Mouse (Mus musculus): ENCODE measurements around the gene Atpaf1.

Atpaf1 gene

DNA sequence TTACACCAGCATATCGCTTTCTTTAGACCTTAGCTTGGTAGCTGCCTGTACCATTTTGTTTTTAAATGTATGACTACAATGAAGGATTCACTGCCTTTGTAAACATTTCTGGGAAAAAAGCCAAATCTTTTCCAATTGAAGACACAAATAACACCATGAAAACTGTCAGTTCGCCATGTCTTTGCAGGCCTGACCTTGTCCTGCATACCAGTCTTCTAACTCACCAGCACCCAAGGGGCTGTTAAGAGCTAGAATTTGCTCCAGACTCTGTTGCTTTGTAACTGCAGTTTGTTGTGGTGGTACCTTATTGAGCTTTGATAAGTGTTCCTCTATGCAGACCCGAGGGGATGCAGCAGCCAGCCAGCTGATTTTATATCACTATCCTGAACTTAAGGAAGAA lies 15.4 kb downstream of the Atpaf1 start:
- DNase-seq (ENCODE audit: low read depth, low spot score), result no peak

DNA sequence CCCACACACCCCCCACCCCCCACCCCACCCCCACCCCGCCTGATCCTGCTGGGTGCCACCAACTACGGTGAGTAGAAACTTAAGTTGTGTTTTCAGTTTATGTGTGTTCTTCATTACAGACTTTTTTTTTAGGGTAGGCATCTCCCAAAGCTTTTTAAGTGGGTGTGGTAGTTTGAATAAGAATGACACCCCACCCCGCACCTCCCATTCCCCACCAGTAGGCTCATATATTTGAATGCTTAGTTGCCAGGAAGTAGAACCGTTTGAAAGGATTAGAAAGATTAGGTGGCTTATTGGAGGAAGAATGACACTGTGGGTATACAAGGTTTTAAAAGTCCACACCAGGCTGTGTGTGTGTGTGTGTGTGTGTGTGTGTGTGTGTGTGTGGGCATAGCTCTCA lies 27.7 kb downstream of the Atpaf1 start:
- DNase-seq (ENCODE audit: low read depth, low spot score), result no peak

DNA sequence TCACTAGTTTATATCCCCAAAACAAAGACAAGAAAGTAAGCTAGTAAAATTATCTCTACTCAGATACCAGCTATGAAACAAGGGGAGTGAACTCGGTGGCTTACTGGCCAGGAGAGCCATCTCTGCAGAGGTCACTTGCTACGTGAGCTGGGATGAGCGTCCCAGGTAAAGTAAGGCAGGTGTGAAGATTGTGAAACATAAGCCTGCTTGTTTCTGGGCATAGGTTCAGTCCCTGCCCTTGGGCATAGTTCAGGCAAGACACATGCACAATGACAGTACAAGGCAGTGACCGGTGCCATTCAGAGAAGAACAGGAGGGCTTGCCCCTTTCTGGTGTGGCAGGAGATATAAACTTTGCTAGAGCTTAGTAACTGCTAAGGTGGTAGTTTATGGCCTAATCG lies 31.0 kb downstream of the Atpaf1 start:
- DNase-seq (ENCODE audit: low read depth, low spot score), result no peak

DNA sequence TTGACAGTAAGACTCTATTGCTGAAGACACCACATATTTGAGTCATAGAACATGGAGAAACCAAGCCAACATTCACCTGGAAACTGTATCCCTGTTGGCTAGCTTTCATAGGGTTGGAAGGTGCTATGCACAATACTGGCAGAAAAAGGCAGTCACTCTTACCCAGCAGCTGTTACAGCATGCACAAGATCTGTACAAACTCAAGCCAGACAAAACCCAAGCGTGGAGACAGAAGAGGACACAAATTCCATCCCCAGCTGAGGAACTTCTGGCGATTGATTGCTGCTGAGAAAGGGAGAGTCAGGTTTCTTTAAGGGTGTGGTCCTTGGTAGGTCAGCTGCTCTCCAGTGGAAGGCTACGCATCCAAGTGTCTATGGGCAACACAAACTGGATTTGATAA lies 35.6 kb downstream of the Atpaf1 start:
- DNase-seq (ENCODE audit: low read depth, low spot score), result no peak

DNA sequence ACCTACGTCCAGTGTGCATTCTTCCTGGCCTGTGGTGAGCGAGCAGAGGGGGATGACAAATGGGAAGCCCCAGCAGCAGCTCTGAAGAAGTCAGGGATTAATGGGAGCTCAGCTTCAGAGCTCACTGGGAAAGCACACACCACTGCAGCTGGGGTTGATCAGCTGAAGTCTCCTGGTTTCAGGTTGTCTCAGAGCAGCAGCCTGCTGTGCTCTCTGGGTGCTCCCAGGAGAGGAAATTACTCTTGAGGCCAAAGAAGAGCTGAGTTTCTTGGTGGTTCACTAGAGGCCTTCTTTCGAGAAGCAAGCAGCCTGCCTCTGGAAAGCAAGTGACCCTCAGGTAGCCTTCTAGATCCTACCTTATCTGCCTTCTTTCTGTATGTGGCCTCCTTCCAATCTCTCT lies 36.3 kb downstream of the Atpaf1 start:
- DNase-seq (ENCODE audit: low read depth, low spot score), result no peak

DNA sequence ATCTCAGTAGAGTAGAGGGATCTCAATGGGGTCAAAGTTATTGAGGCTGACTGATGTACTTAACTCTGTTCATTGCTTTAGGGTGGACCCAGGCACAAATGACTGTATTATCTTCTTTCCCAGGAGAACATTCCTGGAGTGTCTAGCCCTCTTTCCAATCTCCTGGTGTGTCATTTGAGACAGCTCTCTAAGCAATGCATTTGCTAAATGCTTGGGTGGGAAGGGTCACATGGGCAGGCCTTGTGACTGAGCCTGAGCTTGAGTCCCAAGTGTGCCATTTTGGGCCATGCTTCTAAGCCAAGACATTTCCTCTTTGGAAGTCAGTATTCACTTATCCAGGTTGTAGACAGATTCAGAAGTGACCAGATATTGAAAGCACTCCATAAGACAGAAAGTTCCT lies 36.8 kb downstream of the Atpaf1 start:
- DNase-seq (ENCODE audit: low read depth, low spot score), result no peak

DNA sequence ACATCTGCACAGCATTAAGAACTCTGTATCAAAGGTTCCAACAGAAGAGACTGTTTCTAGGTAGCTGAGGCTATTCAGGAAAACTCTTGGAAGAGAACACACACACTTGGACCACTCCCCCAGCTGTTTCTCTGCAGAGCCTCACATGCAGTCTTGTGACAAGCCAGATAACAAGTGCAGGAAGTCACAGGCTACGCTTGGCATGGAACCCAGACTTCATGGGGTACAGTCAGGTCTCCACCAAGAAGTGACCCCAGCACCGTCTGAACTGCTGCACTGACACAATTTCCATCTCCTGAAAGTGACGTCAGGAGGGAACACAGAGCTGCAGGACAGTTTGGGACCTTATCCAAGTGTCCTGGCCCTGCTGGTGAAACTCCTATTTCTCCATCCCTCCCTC lies 37.3 kb downstream of the Atpaf1 start:
- no peak for DNase-seq (ENCODE audit: low read depth, low spot score)

DNA sequence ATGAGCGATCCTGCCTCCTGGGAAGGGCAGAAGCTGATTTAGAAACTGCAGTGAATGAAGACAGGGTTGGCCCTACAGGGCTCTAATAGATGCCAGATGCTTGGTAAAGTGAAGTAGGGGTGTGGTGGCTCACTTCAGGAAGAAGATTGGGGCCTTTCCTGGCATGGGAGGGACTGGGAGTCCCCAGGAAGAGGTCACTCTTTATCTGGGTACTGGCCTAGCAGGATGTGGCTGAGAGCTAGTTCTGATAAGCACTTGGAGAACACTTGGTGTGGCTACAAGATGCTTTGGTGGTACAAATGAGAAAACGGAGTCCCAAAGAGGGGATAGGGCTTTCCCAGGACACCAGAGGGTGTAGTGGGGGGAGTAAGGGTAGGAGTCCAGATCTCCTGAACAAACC lies 39.6 kb downstream of the Atpaf1 start:
- no peak for DNase-seq (ENCODE audit: low read depth, low spot score)

DNA sequence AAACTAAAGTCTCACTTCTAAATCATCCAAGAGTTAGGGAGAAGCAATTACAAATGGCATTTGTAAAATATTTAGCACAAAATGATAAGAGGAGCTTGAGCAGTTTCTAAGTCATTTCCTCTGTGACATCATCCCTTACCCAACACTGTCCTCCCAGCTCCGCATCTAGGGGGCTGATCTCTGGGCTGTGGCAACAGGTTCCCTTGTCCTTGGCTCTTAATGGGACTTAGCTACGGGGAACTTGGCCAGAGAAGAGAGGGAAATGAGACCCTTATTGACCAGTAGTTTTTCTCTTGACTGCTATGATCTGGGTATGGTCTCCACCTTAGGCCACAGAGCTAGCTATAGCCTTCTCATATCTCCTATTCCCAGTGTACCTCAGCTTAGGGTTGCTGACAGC lies 40.7 kb downstream of the Atpaf1 start:
- no peak for DNase-seq (ENCODE audit: low read depth, low spot score)

DNA sequence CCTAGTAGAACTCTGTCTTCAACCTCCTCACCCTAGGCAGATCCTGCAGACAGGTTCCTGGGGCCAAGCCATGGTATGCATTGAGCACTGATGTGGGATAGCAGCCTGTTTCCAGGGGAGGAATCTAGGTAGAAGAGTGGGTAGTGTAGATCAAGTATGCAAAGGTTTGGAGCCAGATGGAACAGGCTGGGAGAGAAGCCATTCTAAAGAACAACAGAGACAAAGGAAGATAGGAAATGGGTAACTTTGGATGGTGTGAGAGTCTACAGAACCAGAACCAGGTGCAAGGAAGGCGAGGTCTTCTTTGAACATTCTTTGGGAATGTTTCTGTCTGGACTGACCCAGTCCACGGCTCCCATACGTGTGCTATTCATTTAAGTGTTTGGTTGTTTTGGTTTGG lies 42.5 kb downstream of the Atpaf1 start:
- DNase-seq (ENCODE audit: low read depth, low spot score), result no peak

DNA sequence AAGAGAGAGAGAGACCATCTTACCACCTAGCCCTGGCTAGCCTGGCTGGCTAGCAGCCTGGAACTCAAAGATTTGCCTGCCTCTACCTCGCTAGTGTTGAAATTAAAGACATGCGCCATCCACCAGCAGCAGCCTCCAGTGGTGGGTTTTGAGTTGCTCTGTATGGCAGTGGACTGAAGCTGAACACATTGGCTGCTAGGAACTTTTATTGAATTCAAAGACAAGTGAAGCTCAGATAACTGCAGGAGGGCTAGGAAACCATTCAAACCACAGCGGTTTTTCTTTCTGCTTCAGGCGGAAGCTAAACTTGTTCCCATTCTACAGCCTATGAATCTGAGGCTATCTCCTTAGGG lies 42.9 kb downstream of the Atpaf1 start:
- no peak for DNase-seq (ENCODE audit: low read depth, low spot score)

DNA sequence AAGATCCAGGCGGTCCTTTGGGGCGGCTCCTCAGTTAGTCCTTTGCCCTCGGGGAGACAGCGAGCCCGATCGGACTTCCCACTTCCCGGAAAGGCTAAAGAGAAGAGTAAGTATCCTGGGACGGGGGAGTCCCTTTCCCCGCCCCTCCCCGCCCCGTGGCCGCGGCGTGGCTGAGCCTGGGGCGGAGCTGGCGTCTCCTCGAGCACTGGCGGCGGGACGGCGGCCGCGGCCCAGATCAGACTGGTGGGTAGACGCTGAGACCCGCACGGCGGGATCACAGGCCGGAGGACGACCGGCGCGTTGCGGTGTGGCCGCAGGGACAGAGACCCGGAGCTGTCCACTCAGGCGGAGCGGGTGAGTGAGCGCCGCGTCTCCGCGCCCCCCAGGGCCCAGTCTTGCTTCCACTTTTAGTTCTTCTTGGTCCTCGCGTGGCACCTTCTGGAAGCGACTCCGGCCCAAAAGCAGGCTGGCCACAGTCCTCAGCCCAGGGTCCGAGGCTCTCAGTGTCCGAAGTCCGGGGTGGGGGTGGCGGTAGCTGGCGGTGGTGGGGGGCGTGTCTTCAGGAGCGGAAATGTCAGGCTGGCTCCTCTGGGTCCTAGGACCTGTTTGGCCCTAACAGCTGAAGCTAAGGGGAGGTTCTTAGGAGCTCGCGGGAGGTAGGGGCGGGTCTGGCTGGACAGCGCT lies 43.4 kb downstream of the Atpaf1 start, which contains the start of gene Mob3c:
Gene Mob3c (plus strand): TSS at position 205 of the 684 bp plus-strand sequence.
- DNase-seq (ENCODE audit: low read depth, low spot score), result no peak

DNA sequence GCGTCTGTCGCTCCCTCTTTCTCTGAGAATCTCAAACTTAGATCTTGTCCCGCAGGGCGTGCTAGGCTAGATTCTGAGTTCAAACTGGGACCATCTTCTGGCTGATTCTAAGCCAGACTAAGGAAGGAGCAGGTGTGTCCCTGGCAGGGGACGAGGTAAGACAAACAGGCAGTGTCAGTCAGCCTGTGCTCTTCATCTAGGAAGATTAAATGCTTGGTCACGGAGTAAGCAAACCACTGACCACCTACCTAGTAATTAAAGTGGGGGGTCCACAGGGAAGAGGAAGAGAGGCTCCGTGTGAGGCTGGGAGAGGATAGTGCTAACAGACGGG lies 43.9 kb downstream of the Atpaf1 start:
- no peak for DNase-seq (ENCODE audit: low read depth, low spot score)

DNA sequence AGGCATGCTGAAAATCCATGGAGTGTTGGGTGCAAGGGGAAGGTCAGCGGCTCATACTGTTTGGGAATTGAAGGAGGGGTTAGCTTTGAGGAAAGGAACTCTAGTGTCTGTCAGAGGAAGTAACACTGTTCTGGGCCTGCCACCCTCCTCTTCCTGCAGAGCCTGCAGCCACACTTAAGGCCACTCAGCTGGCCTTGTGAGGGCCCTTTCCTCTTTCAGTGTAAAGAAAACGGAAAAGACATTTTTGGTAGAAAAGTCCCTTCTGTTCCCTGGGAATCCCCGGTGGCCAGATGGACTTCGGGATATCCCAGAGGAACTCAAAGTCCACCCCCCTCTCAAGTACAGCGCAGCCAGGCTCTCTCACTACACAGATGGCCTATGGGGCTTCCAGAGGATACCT lies 45.9 kb downstream of the Atpaf1 start:
- no peak for DNase-seq (ENCODE audit: low read depth, low spot score)

DNA sequence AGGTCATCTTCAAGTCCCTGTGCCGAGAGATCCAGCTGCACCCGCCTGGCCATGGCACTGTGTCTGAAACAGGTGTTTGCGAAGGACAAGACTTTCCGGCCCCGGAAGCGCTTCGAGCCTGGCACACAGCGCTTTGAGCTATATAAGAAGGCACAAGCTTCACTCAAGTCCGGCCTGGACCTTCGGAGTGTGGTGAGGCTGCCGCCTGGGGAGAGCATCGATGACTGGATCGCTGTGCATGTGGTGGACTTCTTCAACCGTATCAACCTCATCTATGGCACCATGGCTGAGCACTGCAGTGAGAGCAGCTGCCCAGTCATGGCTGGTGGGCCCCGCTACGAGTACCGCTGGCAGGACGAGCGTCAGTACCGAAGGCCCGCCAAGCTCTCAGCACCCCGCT lies 46.6 kb downstream of the Atpaf1 start:
- DNase-seq (ENCODE audit: low read depth, low spot score), result no peak

DNA sequence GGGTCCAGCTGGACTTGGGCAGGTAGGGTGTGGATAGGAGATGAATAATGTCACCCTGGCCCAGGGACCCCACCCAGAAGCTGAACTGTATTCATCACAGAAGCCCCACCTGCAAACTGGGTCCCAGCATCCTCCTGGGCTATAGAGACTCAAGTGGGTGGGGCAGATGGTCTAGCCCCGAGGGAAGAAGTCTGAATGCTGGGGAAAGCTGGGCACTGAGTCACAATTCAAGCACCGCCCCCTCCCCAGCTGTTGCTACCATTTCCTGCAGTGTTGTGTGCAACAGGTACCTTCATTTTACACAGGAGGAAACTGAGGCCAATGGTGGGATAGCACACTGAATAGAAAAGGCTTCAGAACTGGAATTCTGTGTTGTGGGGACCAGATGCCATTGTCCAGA lies 47.4 kb downstream of the Atpaf1 start:
- no peak for DNase-seq (ENCODE audit: low read depth, low spot score)

DNA sequence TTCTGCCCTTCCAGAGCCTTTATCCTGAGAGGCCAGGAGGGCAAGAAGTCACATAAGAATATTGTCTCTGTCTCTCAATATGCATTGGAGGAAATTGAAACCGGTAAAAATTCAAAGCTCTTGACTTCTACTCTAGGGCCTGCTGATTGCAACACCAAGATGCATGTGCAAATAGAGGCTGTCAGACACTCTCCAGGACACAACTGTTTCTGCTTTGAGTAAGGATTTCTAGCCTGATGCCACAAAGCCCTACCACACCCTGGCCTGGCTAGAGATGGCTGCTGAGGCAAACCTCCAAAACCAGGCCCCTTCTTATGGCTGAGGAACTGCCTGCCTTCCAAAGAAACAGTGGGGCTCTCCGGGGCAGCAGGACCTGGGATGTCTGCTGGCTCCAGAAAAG lies 51.0 kb downstream of the Atpaf1 start:
- no peak for DNase-seq (ENCODE audit: low read depth, low spot score)

DNA sequence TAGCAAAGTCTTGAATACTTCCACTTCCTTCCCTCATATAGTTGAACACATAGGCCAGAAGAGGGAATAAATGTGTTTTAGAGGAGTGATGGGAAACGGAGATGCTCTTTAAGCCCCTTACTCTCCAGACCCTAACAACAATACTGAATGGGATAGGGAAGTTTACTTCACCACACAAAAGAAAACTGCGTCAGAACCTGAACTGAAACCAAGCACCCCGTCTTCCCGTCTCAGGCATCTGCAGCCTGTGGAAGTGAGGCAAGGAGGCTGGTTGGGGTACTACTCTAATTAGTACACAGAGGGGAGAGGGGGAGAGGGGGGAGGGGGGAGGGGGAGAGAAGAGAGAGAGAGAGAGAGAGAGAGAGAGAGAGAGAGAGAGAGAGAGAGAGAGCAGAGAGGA lies 53.6 kb downstream of the Atpaf1 start:
- DNase-seq (ENCODE audit: low read depth, low spot score), result no peak

DNA sequence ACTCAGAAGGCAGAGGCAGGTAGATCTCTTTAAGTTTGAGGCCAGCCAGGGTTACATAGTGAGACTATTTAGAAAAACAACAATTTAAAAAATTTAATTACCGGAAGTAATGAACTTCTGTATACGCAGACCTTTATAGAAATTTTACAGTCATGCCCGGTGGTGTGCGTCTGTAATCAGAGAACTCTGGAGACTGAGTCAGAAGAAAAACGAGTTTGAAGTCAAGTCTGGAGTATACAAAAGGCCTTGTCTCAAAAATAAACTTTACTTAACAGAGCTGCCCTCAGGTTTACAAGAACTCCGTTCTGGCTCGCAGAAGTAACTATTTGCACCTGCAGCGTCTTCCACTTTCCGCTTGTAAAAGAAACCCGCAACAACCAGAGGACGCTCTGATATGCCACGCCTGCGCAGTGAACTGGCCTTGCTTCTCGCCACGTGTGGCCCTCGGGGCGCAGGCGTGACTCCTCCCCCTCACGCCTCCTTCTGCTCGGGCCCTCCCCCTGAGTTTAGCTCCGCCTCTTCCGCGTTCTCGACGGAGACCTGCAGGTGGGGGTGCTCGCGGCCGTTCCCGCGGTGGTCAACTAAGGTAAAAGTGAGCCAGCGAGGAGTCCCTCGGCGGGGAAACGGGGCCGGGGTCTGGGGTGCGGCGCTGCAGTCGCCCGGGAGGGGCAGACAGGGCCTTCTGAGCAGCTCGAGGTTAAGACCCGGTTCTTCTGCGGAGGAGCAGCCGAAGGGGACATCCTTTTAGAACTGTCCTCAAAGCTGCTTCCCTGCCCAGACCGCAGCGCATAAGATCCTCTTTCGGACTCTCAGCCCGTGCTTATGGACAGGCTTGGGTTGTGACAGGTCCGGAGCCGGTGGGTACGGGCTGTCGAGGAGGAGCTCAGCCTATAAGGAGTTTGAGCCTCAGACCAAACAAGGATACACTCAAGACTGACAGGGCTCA lies 54.4 kb downstream of the Atpaf1 start, which contains the start of gene Mknk1:
Gene Mknk1 (plus strand): TSS at position 503 of the 946 bp plus-strand sequence.
- peak; percentile 91 for DNase-seq (ENCODE audit: low read depth, low spot score)

DNA sequence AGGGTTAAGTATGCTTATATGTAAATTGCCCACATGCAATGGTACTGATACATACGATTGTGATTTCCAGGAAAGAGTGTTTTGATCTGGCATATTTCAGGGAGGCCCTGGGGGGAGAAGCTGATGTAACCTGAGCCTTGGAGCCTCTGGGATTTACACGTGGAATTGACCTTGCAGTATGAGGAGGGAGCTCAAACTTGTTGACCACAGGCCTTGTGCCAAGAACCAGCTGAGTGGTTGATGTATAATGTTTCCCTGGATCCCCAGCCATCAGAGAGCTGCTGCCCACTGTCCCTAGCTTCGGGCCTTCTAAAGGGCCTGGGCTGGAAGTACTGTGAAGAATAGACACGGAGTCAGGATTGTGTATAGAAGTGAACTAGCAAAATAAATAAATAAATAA lies 55.3 kb downstream of the Atpaf1 start:
- no peak for DNase-seq (ENCODE audit: low read depth, low spot score)

DNA sequence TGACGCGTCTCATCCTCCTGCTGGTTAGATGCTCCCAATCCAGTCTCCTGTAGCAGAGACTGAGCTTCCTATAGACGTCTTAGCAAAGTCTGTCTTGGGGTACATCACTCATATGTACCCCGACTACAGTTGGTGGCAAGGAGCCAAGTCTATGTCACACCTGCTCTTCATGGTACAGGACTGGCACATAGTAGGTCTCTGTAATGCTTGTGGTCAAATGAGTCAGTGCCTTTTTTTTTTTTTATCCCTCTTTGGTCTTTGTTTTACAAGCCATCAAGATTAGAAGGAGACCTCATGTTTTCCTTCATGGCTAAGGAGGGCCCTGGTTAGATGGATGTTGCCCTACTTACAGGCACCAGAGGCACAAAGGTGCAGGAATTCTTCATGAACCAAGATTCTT lies 56.2 kb downstream of the Atpaf1 start:
- DNase-seq (ENCODE audit: low read depth, low spot score), result no peak

DNA sequence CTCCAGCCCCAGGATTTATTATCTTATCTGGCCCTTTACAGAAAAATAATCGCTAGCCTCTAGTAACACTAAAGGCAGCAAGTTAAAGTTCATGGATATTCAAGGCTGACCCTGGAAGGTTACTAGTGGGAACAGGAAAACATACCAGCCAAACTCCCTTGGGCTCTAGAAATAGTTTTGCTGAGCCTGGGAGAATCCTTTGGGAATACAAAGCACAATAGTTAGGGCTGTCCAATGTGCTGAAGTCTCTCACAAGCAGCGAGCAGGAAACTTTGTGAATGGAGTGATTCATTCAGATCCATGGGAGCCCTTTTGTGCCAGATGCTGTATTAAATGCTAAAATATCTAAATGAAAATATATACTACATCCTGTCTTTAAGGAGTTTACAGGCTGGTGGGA lies 62.0 kb downstream of the Atpaf1 start:
- no peak for DNase-seq (ENCODE audit: low read depth, low spot score)

DNA sequence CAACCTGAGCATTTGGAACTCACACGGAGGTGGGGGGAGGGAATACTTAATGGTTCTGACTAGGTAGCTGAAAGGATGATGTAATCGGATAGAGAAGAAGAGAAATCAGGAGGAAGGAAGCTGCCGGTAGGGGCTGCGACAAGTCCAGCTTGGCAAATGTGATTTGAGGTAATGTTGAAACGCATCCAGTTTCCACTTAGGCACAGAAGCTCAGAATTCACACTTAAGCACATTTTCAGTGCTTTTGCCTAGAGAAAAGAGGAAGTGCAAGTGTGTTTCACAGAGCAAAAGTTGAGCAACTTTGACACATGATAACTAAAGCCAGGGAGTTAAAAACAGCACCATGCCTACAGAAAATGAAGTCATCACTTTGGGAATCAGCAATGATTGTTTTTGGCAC lies 62.8 kb downstream of the Atpaf1 start:
- peak; percentile 83 for DNase-seq (ENCODE audit: low read depth, low spot score)
